Mouse (Mus musculus) frontal cortex, postnatal 36 days (tissue): ENCODE data around the gene 4921517D22Rik.
"Not testable (repeated sequence)": the region's sequence is repeated elsewhere in the genome, so short reads cannot be mapped to it uniquely, and the experiment has no call there.

Experiments
- DNase-seq, 2 experiments: peaks; one replicate each; pipeline ENCODE4 v3.0.0; 2022; ENCODE audit warnings: low spot score in 2 of 2

The 4921517D22Rik gene

DNA sequence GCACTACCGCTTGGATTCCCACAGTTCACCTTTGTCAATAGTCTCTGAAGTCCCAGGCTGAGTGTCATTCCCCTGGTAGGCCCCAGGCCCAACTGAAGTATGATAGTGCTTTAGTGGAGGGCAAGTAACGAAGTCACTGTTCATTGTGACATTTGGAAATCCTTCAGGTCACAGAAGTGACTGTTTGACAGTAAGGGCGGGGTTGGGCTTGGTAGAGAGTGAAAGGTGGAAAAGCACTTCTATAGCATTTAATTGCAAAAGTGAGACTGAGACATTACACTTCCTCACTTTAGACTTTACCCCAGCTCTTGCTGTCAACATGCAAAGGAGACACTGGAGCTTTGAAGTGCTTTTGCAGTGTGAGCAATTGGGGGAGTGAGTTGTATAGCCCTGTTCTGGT is at the start of gene 4921517D22Rik:
4921517D22Rik (minus strand) TSS at position 101 of the 400 bp plus-strand sequence.
- no peak for DNase-seq

DNA sequence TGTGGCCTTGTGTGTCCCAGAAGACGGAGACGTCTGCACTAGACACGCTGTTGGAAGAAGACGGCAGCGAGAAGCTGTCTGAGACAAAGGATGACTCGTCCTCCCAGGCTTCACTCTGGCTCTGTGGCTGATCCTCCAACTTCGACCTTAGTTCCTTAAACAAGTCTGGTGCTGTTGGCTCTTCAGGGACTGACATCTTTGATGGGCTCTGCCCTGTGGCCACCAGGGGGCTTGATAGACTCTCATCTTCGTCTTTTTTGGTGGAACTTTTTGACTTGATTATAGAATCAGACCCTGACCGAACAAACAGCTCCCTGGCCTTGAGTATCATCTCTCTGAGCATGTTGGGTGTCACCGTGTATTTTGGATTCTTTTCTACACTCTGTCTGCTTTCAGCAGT is 47.8 kb upstream of the 4921517D22Rik start:
- DNase-seq, result no peak

DNA sequence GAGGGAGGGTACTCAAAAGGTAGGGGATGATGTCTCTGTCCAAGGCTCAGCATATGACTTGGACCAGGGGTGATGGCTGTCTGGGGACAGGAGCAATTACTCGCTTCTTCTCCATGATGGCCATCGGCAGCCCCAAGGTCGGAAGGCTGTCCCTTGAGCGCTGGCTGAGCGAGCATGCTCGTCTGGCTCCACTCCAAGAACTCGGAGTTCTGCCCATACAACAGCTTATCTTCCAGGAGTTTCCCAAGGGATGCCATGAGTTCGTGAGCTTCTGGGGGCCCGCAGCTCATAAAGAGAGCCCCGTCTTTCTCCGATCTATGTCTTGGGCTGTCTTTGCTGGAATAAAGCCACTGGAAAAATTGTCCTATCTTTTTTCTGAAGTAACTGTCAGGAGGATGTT is 47.2 kb upstream of the 4921517D22Rik start:
- no peak for DNase-seq

DNA sequence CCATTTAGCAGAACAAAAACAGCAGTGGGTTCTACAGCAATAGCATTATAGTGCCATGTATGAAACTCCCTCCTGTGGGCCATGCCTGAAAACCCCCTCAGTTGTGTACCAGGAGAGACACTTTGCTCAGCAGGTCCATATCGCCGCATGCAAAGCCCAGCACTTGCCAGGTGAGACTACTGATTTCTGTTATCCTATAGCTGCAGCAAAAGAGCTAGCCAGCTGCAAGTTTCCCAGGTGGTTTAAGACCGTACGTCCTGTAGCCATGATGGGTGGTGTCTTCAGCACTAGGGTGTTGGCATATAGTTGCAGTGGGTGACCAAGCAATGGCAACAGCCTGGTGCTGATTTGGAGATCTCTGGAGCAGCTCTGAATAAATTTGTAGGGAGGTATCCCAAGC is 45.5 kb upstream of the 4921517D22Rik start:
- no peak for DNase-seq

DNA sequence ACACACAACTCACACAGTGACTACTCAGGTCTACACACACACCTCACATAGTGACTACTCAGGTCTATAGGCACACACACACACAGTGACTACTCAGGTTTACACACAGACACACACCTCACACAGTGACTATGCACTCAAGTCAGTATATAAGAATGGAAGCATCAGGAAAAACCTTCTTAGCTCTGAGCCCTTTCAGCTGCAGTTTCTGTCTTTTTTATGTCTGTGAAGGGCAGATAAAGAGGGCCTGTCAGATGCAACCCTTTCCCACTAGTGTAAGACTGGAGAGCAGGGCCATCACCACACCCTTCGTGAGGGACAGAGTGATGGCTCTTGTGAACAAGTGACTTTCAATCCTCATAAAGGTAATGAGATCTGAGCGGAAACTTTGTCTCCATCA is 44.5 kb upstream of the 4921517D22Rik start:
- no peak for DNase-seq

DNA sequence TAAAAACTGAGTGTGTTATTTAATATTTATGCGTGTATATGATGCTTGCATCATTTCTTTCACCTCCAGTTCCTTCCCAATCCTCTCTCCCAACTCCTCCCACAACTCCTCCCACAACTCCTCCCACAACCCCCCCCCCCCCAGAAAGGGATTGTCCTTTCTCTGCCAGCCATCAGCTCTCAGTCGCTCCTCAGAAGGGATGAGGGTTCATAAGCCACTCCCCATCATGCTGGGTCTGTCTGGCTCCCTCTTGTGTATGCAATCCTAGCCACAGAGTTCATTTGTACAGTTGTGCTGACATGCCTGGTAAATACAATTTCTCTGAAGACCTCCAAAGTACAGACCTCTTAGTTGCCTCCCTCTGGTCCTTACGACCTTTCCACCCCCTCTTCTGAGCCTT is 41.3 kb upstream of the 4921517D22Rik start:
- no peak for DNase-seq

DNA sequence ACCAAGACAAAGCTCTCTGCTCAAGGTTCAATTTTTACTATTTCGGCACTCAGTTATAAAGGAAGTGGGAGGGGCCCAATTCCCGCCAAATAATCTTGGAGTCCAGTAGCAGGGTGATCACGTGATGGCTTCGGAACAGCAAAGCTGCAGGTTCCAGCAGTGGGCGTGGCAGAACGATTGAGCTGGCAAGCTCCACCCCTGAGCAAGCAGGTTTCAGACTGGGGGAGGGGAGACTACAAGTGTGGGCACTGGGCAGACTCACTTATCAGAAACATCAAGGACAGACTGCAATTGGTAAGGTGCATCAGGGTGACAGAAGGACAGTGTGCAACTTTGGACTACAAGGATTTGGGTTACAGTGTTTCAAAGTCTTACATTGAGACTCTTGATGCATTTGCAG is 40.4 kb upstream of the 4921517D22Rik start:
- not testable (repeated sequence) for DNase-seq

DNA sequence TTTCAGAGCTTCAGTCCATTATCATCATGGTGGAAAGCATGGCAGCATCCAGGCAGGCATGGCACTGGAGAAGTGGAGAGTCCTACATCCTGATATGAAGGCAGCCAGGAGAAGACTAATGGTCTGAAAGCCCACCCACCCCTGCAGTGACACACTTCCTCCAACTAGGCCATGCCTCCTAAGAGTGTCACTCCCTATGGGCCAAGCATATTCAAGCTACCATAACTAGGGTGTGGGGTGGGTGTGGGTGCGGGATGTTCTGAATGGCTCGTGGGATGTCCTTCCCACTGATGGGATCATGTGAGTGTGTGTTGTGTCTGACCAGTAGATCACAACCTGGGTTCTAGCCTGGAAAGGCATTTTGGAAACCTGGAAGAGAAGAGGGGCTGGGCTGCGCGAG is 40.0 kb upstream of the 4921517D22Rik start:
- no peak for DNase-seq

DNA sequence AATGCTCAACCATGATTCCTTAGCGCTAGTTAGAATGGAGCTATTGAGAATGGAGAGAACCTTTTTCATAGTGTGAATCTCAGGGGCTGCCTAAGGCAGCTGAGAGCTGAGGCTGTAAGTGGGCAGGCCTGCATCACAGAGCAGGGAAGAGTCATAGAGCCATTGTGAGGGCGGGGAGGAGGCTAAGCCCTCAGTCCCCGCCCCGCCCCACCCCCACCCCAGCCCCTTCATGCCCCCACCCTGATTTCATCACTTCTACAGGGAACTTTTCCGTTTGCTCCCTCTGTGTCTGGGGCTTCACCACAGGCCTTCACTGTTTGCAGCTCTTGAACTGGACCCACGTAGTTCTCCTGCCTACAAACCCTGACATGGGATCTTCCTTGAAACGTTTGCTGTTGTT is 37.7 kb upstream of the 4921517D22Rik start, which contains the start of gene Spata31d1d:
Spata31d1d (minus strand) TSS at position 101 of the 400 bp plus-strand sequence.
- no peak for DNase-seq

DNA sequence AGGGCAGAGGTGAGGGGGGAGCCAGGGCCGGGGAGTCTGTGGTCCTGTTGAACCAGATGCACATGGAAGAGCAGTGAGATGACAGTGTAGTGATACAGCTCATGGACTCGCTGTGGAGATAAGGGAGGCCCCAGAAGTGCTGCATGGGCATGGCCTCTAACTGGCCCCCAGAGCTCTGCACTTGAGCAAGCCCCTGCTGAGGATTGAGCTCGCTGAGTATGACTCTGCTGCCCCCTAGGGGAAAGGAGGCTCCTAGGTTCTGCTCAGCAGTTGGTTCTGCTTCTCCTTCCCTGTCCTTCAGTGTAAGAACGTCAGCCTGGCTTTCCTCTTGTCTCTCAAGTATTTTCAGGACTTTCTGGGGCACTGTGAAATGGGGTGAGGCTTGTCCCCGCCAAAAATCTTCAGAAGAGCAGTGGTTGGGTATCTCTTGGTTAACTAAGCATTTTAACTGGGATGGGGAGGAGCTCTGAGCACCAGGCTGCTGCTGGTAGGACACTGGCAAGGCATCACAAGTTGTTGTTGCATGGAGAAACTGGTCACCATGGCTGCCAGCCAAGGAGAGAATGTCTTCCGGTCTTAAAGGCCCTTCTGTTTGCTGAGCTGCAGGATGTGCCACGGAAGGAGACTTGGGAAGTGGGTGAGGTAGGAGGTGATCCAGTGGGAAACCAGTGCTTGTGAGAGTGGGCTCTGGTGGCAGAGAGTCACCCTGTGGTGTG is 34.6 kb upstream of the 4921517D22Rik start:
- DNase-seq, result peak; percentile 86 to 89

DNA sequence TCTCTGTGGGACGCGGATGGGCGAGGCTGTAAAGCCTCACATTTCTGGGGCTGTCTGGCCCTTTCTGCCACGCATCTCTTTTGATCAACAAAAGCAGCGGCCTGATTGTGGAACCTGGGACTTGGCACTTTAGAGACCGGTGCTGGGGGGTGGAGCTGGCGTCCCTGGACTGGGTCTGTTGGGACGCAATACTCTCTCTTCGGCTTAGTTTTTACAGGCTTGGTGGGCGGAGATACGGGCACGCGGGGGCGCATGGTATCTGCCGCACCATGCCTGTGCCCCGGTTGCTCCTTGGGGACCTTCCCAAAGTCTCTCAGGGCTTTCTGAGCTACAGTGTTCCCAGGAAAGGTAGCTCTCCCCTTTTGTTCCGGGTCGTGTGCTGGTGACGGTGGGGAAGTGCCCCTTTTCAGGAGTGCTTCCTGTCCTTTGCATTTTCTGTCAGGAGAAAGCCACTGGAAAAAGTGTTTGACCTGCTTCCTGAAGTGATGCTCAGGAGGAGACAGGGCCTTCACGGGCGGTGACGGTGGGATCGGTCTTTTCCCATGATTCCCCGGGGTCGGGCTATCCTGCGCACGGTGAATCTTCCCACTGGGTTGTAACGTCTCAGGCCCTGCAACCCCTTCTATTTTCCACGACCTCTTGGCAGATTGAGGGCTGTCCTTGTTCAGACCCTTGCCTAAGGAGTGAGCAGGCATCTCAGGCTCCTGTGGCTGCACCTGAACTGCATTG is 32.4 kb upstream of the 4921517D22Rik start:
- DNase-seq, result no peak

DNA sequence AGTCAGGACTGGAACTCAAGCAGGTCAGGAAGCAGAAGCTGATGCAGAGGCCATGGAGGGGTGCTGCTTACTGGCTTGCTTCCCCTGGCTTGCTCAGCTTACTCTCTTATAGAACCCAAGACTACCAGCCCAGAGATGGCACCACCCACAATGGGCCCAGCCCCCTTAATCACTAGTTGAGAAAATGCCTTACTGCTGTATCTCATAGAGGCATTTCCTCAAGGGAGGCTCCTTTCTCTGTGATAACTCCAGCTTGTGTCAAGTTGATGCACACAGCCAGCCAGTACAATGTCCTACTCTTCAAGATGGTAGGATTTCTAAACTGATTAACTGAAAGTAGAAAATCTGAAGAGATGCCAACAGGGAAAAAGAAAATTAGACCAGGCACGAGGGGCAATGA is 28.2 kb upstream of the 4921517D22Rik start:
- DNase-seq, result not testable (repeated sequence)

DNA sequence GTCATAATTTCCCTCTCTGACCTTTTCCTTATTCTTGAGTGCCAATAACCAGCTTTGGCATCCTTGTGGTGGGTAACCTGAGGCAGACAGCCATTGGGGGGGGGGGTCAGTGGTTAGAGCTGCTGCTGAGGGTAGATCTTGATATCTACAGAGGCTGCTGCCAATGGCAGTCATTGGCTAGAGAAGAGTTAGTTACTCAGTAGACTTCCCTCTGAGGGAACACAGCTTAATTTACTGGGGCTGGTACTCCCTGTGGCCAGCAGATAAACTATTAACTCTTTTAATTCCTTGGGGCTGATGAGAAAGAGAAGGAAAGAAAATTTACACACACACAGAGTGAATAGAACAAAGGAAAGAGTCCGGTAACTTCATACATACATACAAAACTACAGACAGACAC is 25.6 kb upstream of the 4921517D22Rik start:
- no peak for DNase-seq

DNA sequence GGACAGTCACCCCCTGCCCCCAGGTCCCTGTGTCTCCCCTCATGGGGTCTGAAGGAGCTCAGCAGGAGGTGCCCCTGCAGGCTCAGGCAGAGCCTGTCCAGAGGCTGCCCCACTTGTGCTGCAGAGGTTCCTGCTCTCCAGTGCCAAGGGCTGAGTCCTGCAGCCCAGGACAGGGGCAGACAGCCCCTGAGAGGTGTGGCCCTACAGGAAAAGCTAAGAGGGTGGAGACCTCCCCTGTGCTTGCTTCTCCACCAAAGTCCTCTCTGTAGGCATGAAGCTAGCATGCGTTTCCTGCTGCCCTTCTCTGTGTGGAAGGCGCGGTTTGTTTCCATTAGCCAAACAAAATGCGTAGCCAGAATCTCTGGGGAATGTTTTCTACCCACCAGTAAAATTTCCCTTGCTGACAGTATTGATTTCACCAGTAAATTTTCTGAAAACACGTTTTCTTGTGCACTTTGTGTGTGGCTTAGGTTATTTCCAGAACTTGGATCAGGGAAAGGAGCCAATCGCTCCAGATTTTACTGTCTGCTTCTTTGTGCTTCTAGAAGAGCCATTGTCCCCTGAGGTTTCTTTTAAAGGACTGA is 25.0 kb upstream of the 4921517D22Rik start:
- DNase-seq, result not testable (repeated sequence)

DNA sequence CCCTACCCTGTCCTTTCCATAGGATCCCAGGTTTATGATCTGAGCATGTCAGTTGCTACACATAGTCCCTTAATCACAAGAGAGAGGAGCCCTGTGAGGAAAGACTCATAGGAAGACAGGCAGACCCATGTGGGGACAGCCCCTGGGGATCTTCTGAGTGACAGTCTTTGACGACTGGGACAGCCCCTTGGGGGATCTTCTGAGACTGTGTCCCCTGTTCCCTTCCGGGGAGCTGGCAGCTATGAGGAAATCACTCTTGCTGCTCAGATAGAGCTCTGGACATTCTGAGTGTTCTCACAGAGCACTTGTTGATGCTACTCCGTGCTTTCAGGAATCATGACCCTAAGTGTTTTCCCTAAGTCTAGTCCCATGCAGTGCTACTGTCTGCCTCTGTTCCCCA is 19.8 kb upstream of the 4921517D22Rik start:
- no peak for DNase-seq

DNA sequence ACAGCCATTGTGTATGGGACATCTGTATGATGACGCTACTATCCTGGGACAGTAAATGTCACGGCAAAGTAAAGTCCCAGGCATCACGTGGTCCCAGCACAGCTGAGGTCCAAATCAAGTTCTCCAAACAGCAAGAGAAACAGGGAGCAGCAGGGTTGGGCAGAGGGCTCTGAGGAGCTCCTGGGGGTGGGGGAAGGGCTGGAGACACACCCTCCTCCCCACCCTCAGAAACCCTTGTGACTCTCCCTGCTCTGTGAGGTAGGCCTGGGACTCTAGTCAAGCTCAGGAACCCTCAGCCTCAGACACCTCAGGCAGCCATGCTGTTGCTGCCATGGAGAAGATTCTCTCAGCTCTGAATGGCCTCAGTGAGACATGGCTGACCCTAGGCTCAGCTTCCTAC is 18.1 kb upstream of the 4921517D22Rik start, which contains the start of gene Spata31d1b:
Spata31d1b (plus strand) TSS at position 301 of the 400 bp plus-strand sequence.
- DNase-seq, result not testable (repeated sequence)

DNA sequence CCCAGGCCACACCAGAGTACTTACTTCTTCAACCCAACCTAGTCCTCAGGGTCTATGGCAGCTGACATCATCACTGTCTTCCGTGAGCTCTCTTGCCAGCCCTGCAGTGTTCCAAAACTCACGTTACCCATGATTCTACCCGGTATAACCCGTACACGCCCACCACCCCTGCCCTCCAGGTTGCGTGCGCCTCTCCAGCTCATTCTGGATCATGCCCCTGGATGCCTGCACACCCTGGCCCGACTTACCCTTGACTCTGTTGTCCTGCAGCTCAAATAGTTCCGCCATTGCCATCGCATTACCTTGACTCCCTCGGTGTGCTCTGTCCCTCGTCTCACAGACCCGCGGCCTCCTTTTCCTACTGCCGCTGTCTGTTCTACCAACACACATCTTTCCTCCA is 16.3 kb upstream of the 4921517D22Rik start, which contains the start of gene Spata31d1a:
Spata31d1a (minus strand) TSS at position 101 of the 400 bp plus-strand sequence.
- DNase-seq, result no peak

DNA sequence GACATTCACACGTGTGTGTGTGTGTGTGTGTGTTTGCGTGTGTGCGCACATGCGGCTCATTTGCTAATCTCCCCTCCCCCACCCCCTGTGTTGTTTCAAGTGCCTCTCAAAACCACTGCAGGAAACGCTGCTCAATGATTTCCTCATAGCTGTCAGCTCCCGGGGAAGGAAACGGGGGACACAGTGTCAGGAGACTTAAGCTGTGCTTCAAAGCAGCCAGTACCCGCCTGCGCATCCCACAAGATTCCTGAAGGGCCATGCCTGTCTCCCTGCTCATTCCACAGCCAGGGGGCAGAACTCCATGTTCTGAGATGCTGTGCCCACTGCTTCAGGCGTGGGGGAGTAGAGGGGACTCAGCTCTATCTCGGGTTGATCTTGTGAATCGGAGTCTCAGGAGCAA is 10.7 kb upstream of the 4921517D22Rik start:
- peak; percentile 14 to 41 for DNase-seq

DNA sequence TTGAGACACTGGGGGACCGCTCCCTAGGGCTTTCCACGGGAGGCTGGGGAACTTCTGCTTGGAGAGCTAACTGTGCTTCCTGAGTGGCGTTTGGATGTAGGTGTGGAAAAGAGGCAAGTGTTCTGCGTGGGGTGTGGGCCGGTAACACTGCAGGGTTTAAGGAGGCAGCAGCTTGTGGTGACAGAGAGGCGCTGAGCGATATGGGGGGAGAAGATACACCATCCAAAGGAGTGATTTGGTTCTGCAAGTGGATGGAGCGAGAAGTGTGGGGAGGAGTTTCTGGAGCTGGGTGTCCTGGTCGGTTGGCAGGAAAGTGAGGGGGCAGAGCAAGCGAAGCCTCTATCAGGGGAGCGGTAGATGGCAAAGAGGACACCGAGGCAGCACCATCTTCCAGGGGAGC is 9.6 kb upstream of the 4921517D22Rik start:
- DNase-seq, result peak; percentile 45 to 54

DNA sequence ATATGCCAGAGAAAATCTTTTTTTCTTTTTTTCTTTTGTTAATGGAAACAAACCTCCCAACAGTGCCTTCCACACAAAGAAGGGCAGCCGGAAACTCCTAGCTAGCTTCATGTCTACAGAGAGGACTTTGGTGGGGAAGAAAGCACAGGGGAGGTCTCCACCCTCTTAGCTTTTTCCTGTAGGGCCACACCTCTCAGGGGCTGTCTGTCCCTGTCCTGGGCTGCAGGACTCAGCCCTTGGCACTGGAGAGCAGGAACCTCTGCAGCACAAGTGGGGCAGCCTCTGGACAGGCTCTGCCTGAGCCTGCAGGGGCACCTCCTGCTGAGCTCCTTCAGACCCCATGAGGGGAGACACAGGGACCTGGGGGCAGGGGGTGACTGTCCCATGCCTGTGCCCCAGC is 6.2 kb upstream of the 4921517D22Rik start:
- not testable (repeated sequence) for DNase-seq

DNA sequence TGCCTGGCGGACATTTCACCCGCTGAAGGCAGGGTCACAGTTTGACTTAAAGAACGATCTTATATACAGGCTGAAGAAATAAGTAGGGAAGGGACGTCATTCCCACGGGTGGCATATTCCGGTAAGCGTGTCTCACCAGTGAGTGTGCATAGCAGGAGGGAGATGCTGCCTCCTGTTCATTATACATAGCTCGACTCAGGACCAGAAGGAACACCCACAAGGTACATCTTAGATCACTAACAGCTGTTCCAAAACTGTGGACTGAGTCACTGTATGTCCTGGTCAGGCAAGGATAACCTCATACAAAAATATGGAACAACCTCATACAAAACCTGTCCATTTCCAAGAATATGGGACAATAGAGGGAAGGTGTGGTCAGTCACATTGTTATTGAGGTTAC is 5.2 kb upstream of the 4921517D22Rik start:
- DNase-seq, result peak; percentile 15 to 33

DNA sequence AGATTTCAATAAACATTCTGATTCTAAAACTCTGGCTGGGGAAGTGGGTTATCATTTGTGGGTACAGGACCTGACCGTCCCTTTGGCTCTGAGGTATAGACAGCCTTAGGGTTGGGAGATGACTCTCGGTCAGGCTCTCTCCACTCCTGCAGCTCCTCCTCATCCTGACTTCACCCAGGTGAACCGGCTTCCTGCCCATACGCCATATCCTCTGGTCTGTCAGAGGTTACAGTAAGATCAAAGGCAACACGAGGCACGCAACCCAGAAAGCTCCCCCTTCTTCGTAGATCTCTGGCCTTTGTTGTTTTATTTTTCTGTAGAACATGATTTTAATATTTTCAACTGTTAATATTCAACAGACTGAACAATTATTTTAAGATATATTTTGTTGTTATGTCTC is 1.9 kb upstream of the 4921517D22Rik start:
- no peak for DNase-seq

DNA sequence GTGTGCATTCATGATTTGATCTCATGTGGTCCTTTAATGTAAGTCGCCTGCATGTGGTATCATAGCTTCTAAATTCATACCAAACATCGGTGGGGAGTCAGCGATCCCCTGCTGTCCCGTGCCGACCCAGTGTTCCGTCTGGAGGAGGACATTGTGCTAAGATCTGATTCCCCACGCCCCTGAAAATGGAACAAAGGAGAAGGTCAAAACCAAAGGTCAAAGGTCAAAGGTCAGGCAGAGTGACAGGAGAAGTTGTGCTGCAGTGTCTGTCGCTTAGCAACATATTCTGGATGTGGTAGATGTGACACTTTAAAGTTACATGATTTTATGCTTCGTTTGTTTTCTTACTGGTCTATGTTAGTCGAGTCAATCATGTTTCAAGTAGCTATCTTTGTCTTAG is 2.4 kb downstream of the 4921517D22Rik start:
- DNase-seq, result no peak
